9 mouse cellular contexts compared by ENCODE assay signal in the genomic region with DNA sequence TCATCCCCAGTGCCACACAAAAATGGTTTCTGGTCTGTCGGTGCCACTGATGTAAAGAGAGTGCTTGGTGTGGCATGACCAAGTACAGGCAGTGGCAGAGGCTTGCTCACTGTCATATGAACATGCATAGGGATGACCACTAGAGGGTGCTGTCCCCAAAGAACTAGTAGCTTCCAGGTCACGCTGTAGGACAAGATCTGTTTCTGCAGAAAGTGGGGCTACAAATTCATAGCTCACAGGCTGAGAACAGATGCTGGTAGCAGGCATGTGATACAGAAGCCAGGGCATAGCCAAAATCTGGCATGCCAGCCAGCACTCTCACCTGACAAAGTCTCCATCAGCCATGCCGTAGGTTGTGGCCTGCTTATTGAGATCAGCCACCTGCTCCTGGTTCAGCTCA. TPM values are rescaled to one million over a fixed set of nuclear protein-coding genes. Genes with fewer than 3 reads are reported as not detected.
DNase-seq lines count a peak whose midpoint lies in the region; ATAC-seq and TF ChIP-seq lines count a peak whose summit lies in the region.
"Had no signal": no experiment of that assay in that cellular context is flagged by ENCODE, and none has a peak within 500 bp of the region (broad histone marks: within the 10 kb centered on the region; RNA-seq: fewer than 3 reads in every experiment).

No protein-coding gene starts in this region.

- ATAC-seq in midbrain, embryonic 14.5 days (ENCODE audit: low FRiP score, low TSS enrichment) = peak; percentile 54; the same call in 1 of the 2 replicates

- no peak overlapping the region for H3K27ac ChIP-seq in cortical plate, adult 2 months (ENCODE audit: insufficient read depth, low read length)
- no peak overlapping the region for H3K27ac ChIP-seq in kidney, adult 2 months (ENCODE audit: insufficient read depth, low read depth, low read length)
- H3K27ac ChIP-seq in limb, embryonic 10.5 days = no peak overlapping the region
- no peak overlapping the region for H3K27ac ChIP-seq in midbrain, embryonic 14.5 days (replicated peaks; ENCODE audit: low read depth, low read length)
- H3K27ac ChIP-seq: embryonic facial prominence, embryonic 15.5 days had no signal

- intact Hi-C loops in gastrocnemius, postnatal 14 days (cut with DNase I; ENCODE audit: low total_unique reads) = no loop called here

- no peak overlapping the region for H3K4me2 ChIP-seq in midbrain, embryonic 14.5 days (ENCODE audit: low read length)
- H3K4me2 ChIP-seq: embryonic facial prominence, embryonic 15.5 days had no signal

- peak; percentile 88 for DNase-seq in A20 (ENCODE audit: low read depth, low spot score)
- peak; percentile 73 for DNase-seq in adipocyte (ENCODE audit: low spot score)
- peak; percentile 72 for DNase-seq in gastrocnemius, postnatal 14 days
- peak; percentile 78 for DNase-seq in kidney, adult 2 months
- DNase-seq in limb, embryonic 10.5 days (ENCODE audit: low spot score) = peak; percentile 71
- DNase-seq in midbrain, embryonic 14.5 days = peak; percentile 91
- DNase-seq in spleen, postnatal 14 days (ENCODE audit: low spot score in 2 of 2) = peak; percentile 49 to 78

- no peak for TF ChIP-seq POLR2A in cortical plate, adult 2 months (IDR thresholded peaks at IDR 0.05; ENCODE audit: extremely low read depth, insufficient read depth, low read length)
- no peak for TF ChIP-seq POLR2A in kidney, adult 2 months (IDR thresholded peaks at IDR 0.05; ENCODE audit: low read depth, low read length)

- H3K4me1 ChIP-seq in cortical plate, adult 2 months (ENCODE audit: control insufficient read depth, insufficient read depth, low read length) = peaks cover 3% of the 10 kb centered on the region
- H3K4me1 ChIP-seq in kidney, adult 2 months (ENCODE audit: control insufficient read depth, insufficient read depth, low read length) = no peaks in the 10 kb centered on the region
- no peaks in the 10 kb centered on the region for H3K4me1 ChIP-seq in limb, embryonic 10.5 days
- no peaks in the 10 kb centered on the region for H3K4me1 ChIP-seq in midbrain, embryonic 14.5 days (ENCODE audit: control insufficient read depth, insufficient read depth, low read length)
- H3K4me1 ChIP-seq: embryonic facial prominence, embryonic 15.5 days had no signal

- H3K4me3 ChIP-seq in cortical plate, adult 2 months (ENCODE audit: insufficient read depth, low read length) = no peak overlapping the region
- no peak overlapping the region for H3K4me3 ChIP-seq in kidney, adult 2 months (ENCODE audit: insufficient read depth, low read depth, low read length)
- no peak overlapping the region for H3K4me3 ChIP-seq in limb, embryonic 10.5 days
- no peak overlapping the region for H3K4me3 ChIP-seq in midbrain, embryonic 14.5 days (replicated peaks; ENCODE audit: low read depth, low read length)
- H3K4me3 ChIP-seq: embryonic facial prominence, embryonic 15.5 days had no signal

- H3K9me3 ChIP-seq in limb, embryonic 10.5 days (replicated peaks) = no peaks in the 10 kb centered on the region
- no peaks in the 10 kb centered on the region for H3K9me3 ChIP-seq in midbrain, embryonic 14.5 days (ENCODE audit: control insufficient read depth, low read length)
- H3K9me3 ChIP-seq: embryonic facial prominence, embryonic 15.5 days had no signal

- WGBS in kidney, adult 2 months = 50% methylated on average over 3 of the region's 3 CpGs
- WGBS in limb, embryonic 10.5 days = 68% methylated on average over 3 of the region's 3 CpGs
- WGBS in midbrain, embryonic 14.5 days = 57% methylated on average over 3 of the region's 3 CpGs

- no peak overlapping the region for H3K9ac ChIP-seq in midbrain, embryonic 14.5 days (replicated peaks; ENCODE audit: low read length)
- H3K9ac ChIP-seq: embryonic facial prominence, embryonic 15.5 days had no signal

- H3K27me3 ChIP-seq in kidney, adult 2 months (replicated peaks; ENCODE audit: control insufficient read depth, insufficient read depth, low read length) = no peaks in the 10 kb centered on the region
- H3K27me3 ChIP-seq in limb, embryonic 10.5 days (ENCODE audit: low read depth, poor library complexity, severe bottlenecking) = no peaks in the 10 kb centered on the region
- no peaks in the 10 kb centered on the region for H3K27me3 ChIP-seq in midbrain, embryonic 14.5 days (ENCODE audit: control insufficient read depth, insufficient read depth, low read length)
- H3K27me3 ChIP-seq: embryonic facial prominence, embryonic 15.5 days had no signal

- H3K36me3 ChIP-seq in kidney, adult 2 months (ENCODE audit: control insufficient read depth, insufficient read depth, low read length) = peaks cover 7% of the 10 kb centered on the region
- H3K36me3 ChIP-seq in limb, embryonic 10.5 days = peaks cover 100% of the 10 kb centered on the region
- peaks cover 99% of the 10 kb centered on the region for H3K36me3 ChIP-seq in midbrain, embryonic 14.5 days (ENCODE audit: control insufficient read depth, insufficient read depth, low read length)

- peak; percentile 83 for TF ChIP-seq CTCF in cortical plate, adult 2 months (IDR thresholded peaks at IDR 0.05; ENCODE audit: extremely low read depth, insufficient read depth, low read length)
- peak; percentile 89 for TF ChIP-seq CTCF in kidney, adult 2 months (conservative IDR thresholded peaks at IDR 0.05; ENCODE audit: insufficient read depth, insufficient read length, low read depth, low read length)

RNA-seq across cellular contexts. Expression of gene Gemin7, which starts 12.5 kb away (rescaled TPM):
- polyA plus RNA-seq in cortical plate, adult 2 months (2012; rRNA removed) = 54.2 and 57.8 TPM in 2 replicates
- 10 to 100 TPM; 50.0 to 55.1 TPM for total RNA-seq in gastrocnemius, postnatal 14 days (2021)
- 143 and 149 TPM in 2 replicates for polyA plus RNA-seq in kidney, adult 2 months (2012; rRNA removed)
- 196 and 201 TPM in 2 replicates for polyA plus RNA-seq in limb, embryonic 10.5 days (2016; fragmentation: Nextera tagmentation; extraction: Ambion mirVana)
- polyA plus RNA-seq in midbrain, embryonic 14.5 days (2014; fragmentation: Nextera tagmentation; extraction: Ambion mirVana) = 140 and 154 TPM in 2 replicates

RNA-seq across cellular contexts. Expression of gene Zfp296, which starts 12.8 kb away (rescaled TPM):
- polyA plus RNA-seq in cortical plate, adult 2 months (2012; rRNA removed) = 2.9 and 3.3 TPM in 2 replicates
- total RNA-seq in gastrocnemius, postnatal 14 days (2021) = under 1 TPM in 1 of 2 experiments, not detected in 1; 0.27 TPM
- 2.7 and 3.3 TPM in 2 replicates for polyA plus RNA-seq in kidney, adult 2 months (2012; rRNA removed)
- 0.71 and 0.93 TPM in 2 replicates for polyA plus RNA-seq in limb, embryonic 10.5 days (2016; fragmentation: Nextera tagmentation; extraction: Ambion mirVana)
- 0.22 and 0.32 TPM in 2 replicates for polyA plus RNA-seq in midbrain, embryonic 14.5 days (2014; fragmentation: Nextera tagmentation; extraction: Ambion mirVana)

RNA-seq across cellular contexts. Expression of gene Clasrp, which starts 14.4 kb away (rescaled TPM):
- polyA plus RNA-seq in cortical plate, adult 2 months (2012; rRNA removed) = 140 and 162 TPM in 2 replicates
- 10 to 100 TPM; 10.6 to 12.0 TPM for total RNA-seq in gastrocnemius, postnatal 14 days (2021)
- 29.0 and 54.8 TPM in 2 replicates for polyA plus RNA-seq in kidney, adult 2 months (2012; rRNA removed)
- polyA plus RNA-seq in limb, embryonic 10.5 days (2016; fragmentation: Nextera tagmentation; extraction: Ambion mirVana) = 59.0 and 63.4 TPM in 2 replicates
- polyA plus RNA-seq in midbrain, embryonic 14.5 days (2014; fragmentation: Nextera tagmentation; extraction: Ambion mirVana) = 44.7 and 50.4 TPM in 2 replicates

RNA-seq across cellular contexts. Expression of gene Ppp1r37, which starts 27.0 kb away (rescaled TPM):
- 152 and 153 TPM in 2 replicates for polyA plus RNA-seq in cortical plate, adult 2 months (2012; rRNA removed)
- 10 to 100 TPM; 34.4 to 34.5 TPM for total RNA-seq in gastrocnemius, postnatal 14 days (2021)
- polyA plus RNA-seq in kidney, adult 2 months (2012; rRNA removed) = 87.0 and 92.0 TPM in 2 replicates
- 25.9 and 27.2 TPM in 2 replicates for polyA plus RNA-seq in limb, embryonic 10.5 days (2016; fragmentation: Nextera tagmentation; extraction: Ambion mirVana)
- polyA plus RNA-seq in midbrain, embryonic 14.5 days (2014; fragmentation: Nextera tagmentation; extraction: Ambion mirVana) = 9.5 and 31.7 TPM in 2 replicates

RNA-seq across cellular contexts. Expression of gene Relb, which starts 39.3 kb away (rescaled TPM):
- polyA plus RNA-seq in cortical plate, adult 2 months (2012; rRNA removed) = 6.4 and 6.6 TPM in 2 replicates
- 1 to 10 TPM; 4.9 to 7.3 TPM for total RNA-seq in gastrocnemius, postnatal 14 days (2021)
- polyA plus RNA-seq in kidney, adult 2 months (2012; rRNA removed) = 10.4 and 13.3 TPM in 2 replicates
- polyA plus RNA-seq in limb, embryonic 10.5 days (2016; fragmentation: Nextera tagmentation; extraction: Ambion mirVana) = 3.8 and 4.2 TPM in 2 replicates
- polyA plus RNA-seq in midbrain, embryonic 14.5 days (2014; fragmentation: Nextera tagmentation; extraction: Ambion mirVana) = 4.5 and 5.2 TPM in 2 replicates
